Mouse (Mus musculus): ENCODE data around the gene Pus1. TPM values are rescaled to one million over a fixed set of nuclear protein-coding genes. Genes with fewer than 3 reads are reported as not detected.

Pus1 gene
- total RNA-seq, 2 experiments from 2014 or later: 21.9 to 24.0 TPM

DNA sequence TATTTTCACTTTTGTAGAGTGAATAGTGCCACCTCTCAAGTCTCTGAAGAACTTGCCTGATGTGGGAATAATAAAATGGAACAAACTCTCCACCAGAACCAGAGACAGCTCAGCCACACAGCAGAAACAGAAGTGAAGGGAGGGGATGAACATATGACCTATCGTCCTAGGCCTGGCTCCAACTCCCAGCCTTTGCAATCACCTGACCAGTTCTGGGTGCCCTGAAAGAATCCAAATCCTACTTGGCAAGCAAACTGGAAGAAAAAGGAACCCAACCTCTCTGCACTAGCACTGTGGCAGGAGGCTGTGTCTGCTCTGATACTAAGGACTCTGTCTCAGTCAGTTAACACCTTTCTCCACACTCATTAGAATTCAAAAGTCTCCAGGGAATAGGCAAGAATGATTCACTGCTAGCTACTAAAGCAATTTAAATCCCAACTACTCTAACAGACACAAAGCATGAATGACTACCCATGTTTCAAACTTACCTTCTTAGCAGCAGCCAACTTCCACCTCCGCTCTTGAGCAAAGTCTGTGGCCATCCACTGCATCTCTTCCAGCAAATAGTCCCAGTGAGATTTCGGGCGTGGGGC, 47.1 kb downstream of the Pus1 start:
- intact Hi-C loops (cut with DNase I): no loop called here
- no peak for TF ChIP-seq CTCF (IDR thresholded peaks at IDR 0.05)
- Histone ChIP-seq H3K27ac (no peak overlapping the region; the same call in 1 of the 2 replicates), H3K4me3 (no peak overlapping the region)
- no peak for DNase-seq (ENCODE audit: extremely low spot score in 1 of 2, low spot score in 2 of 2)

GRCm38 (mm10) chr5:110731227-110731626, 49.2 kb downstream of the Pus1 start:
- no peak overlapping the region for H3K4me3 ChIP-seq
- intact Hi-C loops (cut with DNase I): no loop called here
- H3K27ac ChIP-seq: peak overlapping the region; percentile 45; the same call in 1 of the 2 replicates
- DNase-seq (ENCODE audit: extremely low spot score in 1 of 2, low spot score in 2 of 2): no peak
- TF ChIP-seq CTCF (IDR thresholded peaks at IDR 0.05): no peak

DNA sequence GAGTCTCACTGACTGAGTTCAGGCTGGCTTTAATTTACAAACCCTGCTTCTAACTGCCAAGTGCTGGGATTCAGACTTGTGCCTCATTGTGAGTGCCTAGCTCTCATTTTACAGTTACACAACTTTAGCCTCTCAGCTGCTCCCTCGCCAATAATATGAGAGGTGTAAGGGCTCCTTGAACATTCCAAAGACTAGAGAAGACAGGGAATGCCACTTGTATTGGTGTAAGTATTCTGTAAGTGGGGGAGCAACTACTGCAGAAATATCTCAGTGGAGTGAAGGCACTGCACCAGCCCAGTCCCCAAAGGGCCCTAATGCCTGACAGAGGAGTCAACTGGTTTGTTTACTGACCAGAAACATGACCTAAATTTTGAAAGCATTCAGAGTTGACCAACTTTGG, 52.6 kb downstream of the Pus1 start:
- intact Hi-C loops (cut with DNase I): no loop called here
- no peak for DNase-seq (ENCODE audit: extremely low spot score in 1 of 2, low spot score in 2 of 2)
- H3K4me3 ChIP-seq: no peak overlapping the region
- no peak for TF ChIP-seq CTCF (IDR thresholded peaks at IDR 0.05)
- no peak overlapping the region for H3K27ac ChIP-seq

Other genes starting within 250 kb of the Pus1 start
- gene Galnt9, start 236.3 kb downstream of the Pus1 start, total RNA-seq (2021): 100 to 1,000 TPM; 103 to 119 TPM
- gene Noc4l, start 127.2 kb downstream of the Pus1 start, total RNA-seq (2021): 10 to 100 TPM; 25.6 to 27.2 TPM
- 10 to 100 TPM; 30.4 to 31.6 TPM for gene Ddx51, start 127.2 kb downstream of the Pus1 start, total RNA-seq (2021)
- gene Ep400, start 9.9 kb downstream of the Pus1 start, total RNA-seq (2021): 100 to 1,000 TPM; 106 to 114 TPM
- gene Ulk1, start 29.4 kb upstream of the Pus1 start, total RNA-seq (2021): 10 to 100 TPM; 75.4 to 80.4 TPM
- gene Hscb, start 59.1 kb upstream of the Pus1 start, total RNA-seq (2021): 10 to 100 TPM in 1 of 2 experiments, 1 to 10 TPM in 1; 7.9 to 10.4 TPM
- under 1 TPM; 0.59 to 0.91 TPM for gene Chek2, start 59.3 kb upstream of the Pus1 start, total RNA-seq (2021)
- gene Ttc28, start 99.1 kb upstream of the Pus1 start, total RNA-seq (2021): 10 to 100 TPM; 12.0 to 12.8 TPM

Measured in left cerebral cortex, adult 2 months (tissue).